Mouse (Mus musculus) T-cell, adult 2 months (primary cell): ENCODE data around the gene Lmln.
A peak's percentile ranks its signal among the peaks of the same experiment; 100 is the strongest.
"Not testable (repeated sequence)": the region's sequence is repeated elsewhere in the genome, so short reads cannot be mapped to it uniquely, and the experiment has no call there.

Experiments
- DNase-seq: peaks from one replicate; pipeline ENCODE4 v3.0.0; 2022; ENCODE audit warnings: low spot score

Gene Lmln

GRCm38 (mm10) chr16:33058033-33058432 is 4.3 kb upstream of the Lmln start:
- DNase-seq = no peak

- DNase-seq = not testable (repeated sequence)
Measured at GRCm38 (mm10) chr16:33058656-33059055, 3.7 kb upstream of the Lmln start.

- no peak for DNase-seq
Measured at GRCm38 (mm10) chr16:33059471-33059870, 2.9 kb upstream of the Lmln start.

GRCm38 (mm10) chr16:33060926-33061325 is 1.4 kb upstream of the Lmln start:
- no peak for DNase-seq

- no peak for DNase-seq
Measured at GRCm38 (mm10) chr16:33061400-33061799, 921 bp upstream of the Lmln start.

- DNase-seq = peak; percentile 16
Measured at GRCm38 (mm10) chr16:33062682-33063131, 386 bp downstream of the Lmln start.

- DNase-seq = no peak
Measured at GRCm38 (mm10) chr16:33063267-33063666, 946 bp downstream of the Lmln start.

GRCm38 (mm10) chr16:33064636-33065035 is 2.3 kb downstream of the Lmln start:
- no peak for DNase-seq

GRCm38 (mm10) chr16:33070928-33071327 is 8.6 kb downstream of the Lmln start:
- DNase-seq = no peak

GRCm38 (mm10) chr16:33072871-33073557 is 10.7 kb downstream of the Lmln start:
- DNase-seq = peak; percentile 23

- no peak for DNase-seq
Measured at GRCm38 (mm10) chr16:33074967-33075366, 12.6 kb downstream of the Lmln start.

GRCm38 (mm10) chr16:33076078-33076477 is 13.8 kb downstream of the Lmln start:
- DNase-seq = no peak

- DNase-seq = no peak
Measured at GRCm38 (mm10) chr16:33077069-33077627, 14.8 kb downstream of the Lmln start.

- no peak for DNase-seq
Measured at GRCm38 (mm10) chr16:33080063-33080462, 17.7 kb downstream of the Lmln start.

- no peak for DNase-seq
Measured at GRCm38 (mm10) chr16:33082951-33083350, 20.6 kb downstream of the Lmln start.

GRCm38 (mm10) chr16:33083996-33084395 is 21.7 kb downstream of the Lmln start:
- DNase-seq = no peak

GRCm38 (mm10) chr16:33085666-33086065 is 23.3 kb downstream of the Lmln start:
- DNase-seq = no peak

GRCm38 (mm10) chr16:33113726-33114125 is 51.4 kb downstream of the Lmln start:
- no peak for DNase-seq

- DNase-seq = no peak
Measured at GRCm38 (mm10) chr16:33123373-33123772, 61.1 kb downstream of the Lmln start.

- no peak for DNase-seq
Measured at GRCm38 (mm10) chr16:33123938-33124820, 61.9 kb downstream of the Lmln start.

GRCm38 (mm10) chr16:33127052-33127451 is 64.7 kb downstream of the Lmln start:
- DNase-seq = no peak

- no peak for DNase-seq
Measured at GRCm38 (mm10) chr16:33130731-33131130, 68.4 kb downstream of the Lmln start.

- no peak for DNase-seq
Measured at GRCm38 (mm10) chr16:33133186-33133585, 70.9 kb downstream of the Lmln start.
